Mouse (Mus musculus) c-Kit-positive CD71-positive TER-119-negative erythroid progenitor cells, embryonic 14.5 days (primary cell): ENCODE data around the gene Pir.

Experiments
- DNase-seq: peaks from one replicate; pipeline ENCODE4 v3.0.0-alpha.2; 2013; ENCODE audit warnings: low read depth

Pir gene

GRCm38 (mm10) chrX:164269285-164269761, at the start of gene Pir:
Gene Pir, plus strand, starts transcription at chrX:164269371.
- DNase-seq = peak; percentile 68

GRCm38 (mm10) chrX:164221989-164222388, 47.2 kb upstream of the Pir start:
- DNase-seq = no peak

GRCm38 (mm10) chrX:164233380-164233779, 35.8 kb upstream of the Pir start:
- DNase-seq = no peak

DNA sequence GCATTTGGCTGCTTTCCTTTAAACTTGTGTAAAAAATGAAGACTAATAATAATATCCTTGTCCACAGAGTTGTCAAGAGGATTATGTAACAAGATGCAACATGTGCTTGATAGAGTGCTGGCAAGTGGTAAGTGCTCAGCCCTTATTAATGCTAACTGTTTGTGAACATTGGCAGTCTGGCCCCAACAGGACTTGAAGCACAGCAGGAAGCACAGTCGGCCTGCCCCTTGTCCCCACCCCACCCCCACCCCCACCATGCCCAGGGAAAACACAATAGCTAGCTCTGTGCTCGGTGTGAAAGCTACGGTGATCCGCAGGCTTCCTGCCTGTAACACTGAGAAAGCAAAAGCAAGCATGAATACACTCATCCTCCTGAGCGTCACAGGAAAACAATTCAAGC, 23.5 kb upstream of the Pir start:
- no peak for DNase-seq

GRCm38 (mm10) chrX:164246722-164247121, 22.4 kb upstream of the Pir start:
- DNase-seq = no peak

DNA sequence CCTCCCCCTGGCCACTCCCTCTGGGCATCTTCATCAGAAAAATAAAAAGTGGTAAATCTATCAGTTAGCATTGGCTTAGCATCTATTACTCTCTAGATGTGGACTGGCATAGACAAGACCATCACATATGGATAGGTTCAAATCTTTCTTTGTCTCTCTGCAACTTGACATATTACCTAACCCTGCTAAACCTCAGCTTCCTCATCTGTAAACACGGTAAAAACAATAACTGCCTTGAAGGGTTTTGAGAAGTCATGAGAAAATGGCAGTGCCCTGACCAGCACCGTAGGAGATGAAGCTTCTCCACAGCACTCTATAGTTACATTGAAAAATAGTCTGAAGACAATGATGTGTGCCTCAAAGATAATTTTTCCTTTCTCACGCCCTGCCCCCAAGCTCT, 12.6 kb upstream of the Pir start:
- no peak for DNase-seq

DNA sequence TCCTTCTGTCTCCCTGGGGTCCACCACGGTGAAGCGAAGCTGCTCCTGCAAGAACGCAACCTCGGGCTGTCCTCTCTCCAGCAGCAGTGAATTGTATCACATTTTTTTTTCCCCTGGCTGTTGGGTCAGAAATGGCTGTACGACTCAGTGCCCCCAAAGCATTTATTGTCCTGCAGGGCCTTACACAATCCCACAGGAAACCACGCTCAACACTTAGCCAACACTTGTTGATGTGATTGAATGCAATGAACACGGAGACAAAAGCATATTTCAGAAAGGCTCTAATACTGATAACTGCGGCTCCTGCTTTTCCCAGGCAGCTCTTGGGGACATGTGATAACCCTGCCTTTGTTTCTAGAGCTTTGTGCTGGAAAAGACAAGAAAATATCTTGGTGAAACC, 11.1 kb upstream of the Pir start, which contains the start of gene Bmx:
TSS of gene Bmx (minus strand) at position 137 of the 400 bp plus-strand sequence.
- no peak for DNase-seq

DNA sequence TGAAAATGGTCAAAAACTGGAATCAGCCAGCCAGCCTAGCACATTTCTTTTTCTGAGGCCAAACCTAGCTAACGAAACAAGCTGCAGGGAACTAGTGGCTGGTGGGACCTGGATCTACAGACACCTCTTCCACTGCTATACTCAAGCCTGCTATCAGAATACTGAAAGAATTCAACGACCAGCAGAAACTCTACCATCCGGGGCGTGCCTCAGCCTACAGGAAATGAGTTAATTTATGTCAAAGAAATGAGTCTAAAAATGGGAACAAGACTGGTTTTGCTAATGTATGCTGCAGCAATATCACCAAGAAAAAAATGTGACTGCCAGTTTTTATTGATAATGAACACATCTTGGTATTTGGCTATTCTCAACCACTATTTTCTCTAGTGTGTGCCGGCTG, 10.5 kb upstream of the Pir start:
- no peak for DNase-seq

- DNase-seq = no peak
Observed at GRCm38 (mm10) chrX:164262286-164262685, 6.9 kb upstream of the Pir start.

GRCm38 (mm10) chrX:164264861-164265260, 4.3 kb upstream of the Pir start:
- no peak for DNase-seq

- no peak for DNase-seq
Observed at GRCm38 (mm10) chrX:164270603-164271002, 1.4 kb downstream of the Pir start.

GRCm38 (mm10) chrX:164275536-164275935, 6.4 kb downstream of the Pir start:
- DNase-seq = no peak

- no peak for DNase-seq
Observed at GRCm38 (mm10) chrX:164280918-164281647, 11.9 kb downstream of the Pir start.

GRCm38 (mm10) chrX:164283808-164284207, 14.6 kb downstream of the Pir start:
- DNase-seq = no peak

DNA sequence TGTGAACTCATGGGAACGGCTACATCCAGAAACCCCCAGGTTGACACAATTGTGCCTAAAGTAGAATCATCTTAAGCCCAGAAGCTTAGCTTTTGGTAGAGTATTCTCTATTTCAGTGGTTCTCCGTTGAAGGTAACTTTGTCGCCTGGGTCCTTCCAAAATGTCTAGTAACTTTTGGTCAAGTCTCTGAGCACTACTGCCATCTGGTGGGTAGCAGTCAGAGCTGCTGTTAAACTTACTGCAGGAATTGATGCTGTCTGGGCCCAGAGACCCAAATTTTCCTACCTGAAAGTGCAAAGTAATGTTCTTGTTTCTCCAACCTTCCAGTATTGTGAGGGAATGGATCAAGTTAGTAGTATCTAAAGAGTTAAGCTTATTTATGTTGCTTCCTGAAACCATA, 17.9 kb downstream of the Pir start:
- no peak for DNase-seq

DNA sequence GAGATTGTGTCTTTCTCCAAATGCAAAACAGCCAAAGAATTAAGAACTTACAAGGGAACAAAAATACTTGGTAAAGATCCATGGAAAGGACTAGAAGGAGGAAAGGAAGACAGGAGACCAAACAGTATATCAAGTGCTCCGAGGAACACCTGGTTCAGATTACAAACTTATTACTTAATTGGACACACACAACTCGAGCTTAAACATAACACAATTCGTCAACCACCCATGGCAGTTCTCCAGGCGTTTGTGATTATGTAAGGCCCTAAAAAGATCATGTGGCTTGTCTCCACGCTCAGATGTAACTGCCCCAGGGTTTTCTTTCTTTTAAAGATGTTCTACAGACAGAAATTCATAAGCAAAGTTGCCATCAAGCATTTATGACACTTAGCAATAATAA, 22.0 kb downstream of the Pir start:
- DNase-seq = no peak

GRCm38 (mm10) chrX:164306250-164306649, 37.1 kb downstream of the Pir start:
- no peak for DNase-seq

DNA sequence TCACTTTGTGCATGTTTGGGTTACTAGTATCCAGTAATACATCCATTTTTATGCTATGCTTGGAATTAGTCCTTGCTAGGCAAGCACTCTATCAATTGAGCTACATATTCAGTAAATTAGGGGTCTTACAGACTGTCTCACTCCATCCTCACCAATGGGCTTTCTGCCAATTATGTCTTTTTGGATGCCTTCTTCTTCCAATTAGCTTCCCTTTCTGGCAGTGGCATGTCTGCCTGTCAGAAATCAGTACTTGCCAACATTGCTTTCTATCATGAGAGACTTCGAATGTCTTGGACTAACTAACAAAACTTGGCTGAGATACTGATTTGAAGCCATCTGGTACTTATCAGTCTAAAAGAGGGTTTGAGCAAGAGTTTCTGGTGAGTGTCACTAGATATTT, 44.7 kb downstream of the Pir start:
- DNase-seq = no peak

DNA sequence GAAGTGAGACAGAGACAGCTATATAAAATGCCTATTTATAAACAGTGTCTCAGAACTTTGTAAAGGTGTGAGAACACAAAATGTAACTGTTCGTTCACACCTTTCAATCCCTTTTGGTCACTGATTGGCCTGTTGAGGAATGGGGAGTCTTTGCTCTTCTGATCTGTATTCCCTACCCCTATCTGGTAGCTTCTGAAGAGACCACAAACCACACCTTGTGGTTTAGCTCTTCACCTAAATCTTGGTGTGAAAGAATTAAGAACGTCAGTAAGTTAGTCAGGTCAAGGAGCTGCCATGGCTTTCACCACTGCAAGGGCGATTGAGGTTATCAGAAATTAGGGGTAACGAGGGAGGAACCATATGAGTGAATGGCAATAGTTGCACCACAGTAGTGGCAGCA, 49.4 kb downstream of the Pir start:
- no peak for DNase-seq

DNA sequence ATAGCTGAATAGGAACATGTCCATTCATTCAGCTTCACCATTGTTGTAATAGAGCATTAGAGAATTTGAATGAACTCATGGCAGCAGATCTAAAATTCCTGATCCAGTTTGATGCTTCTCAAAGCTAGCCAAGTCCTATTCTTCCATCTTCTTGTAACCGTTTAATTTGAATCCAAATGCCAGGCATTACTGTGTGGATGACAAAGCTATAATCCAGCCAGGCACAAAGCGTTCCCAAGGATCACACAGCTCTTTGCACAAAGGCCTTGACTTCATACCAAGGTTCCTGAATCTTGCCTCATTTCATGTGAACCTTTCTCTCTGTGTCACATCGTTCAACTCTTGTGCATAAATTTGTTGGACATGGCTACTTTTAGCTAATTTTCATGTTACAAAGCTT, 50.9 kb downstream of the Pir start:
- no peak for DNase-seq

DNA sequence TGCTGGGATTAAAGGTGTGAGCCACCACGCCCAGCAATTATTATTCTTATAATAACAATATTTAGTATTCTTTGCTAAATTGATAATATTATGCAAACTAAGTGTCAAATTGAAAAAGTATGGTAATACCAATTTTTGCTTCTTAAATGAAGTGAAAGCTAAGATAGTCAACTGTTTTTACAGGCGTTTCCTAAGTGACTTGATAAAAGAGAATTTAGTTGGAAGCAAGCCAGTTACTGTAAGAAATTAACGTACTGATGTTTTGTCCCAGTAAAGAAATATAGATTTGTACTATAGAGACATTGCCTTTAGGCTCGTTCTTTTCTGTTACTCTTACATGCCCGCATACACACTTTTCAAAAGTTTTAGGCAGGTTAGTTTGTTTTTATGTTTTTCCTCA, 53.3 kb downstream of the Pir start:
- no peak for DNase-seq

DNA sequence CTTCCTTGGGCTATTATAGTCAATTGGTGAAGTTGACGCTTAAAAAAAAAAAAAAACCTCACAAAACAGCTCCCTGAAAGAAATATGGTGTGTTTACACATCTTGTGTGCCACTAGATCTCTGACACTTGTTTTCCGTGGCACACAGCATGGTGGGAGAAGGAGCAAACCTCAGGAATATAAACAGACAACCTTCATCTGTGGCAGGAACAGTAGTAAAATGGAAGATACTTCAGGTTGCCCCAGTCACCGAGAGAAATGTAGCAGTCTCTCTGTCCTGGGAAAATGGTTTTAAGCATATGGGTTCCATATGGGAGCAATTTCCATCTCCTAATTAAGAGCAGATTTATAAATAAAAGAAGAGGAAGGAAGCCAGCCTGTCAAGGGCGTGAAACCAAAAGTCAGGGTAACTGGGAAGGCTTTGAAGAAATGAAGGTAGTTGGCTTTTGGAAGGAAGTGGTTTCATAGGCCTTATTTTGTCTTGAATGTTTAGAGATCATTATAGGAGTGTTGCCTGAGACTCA, 54.3 kb downstream of the Pir start:
- DNase-seq = no peak

GRCm38 (mm10) chrX:164330351-164330750, 61.2 kb downstream of the Pir start:
- DNase-seq = no peak

DNA sequence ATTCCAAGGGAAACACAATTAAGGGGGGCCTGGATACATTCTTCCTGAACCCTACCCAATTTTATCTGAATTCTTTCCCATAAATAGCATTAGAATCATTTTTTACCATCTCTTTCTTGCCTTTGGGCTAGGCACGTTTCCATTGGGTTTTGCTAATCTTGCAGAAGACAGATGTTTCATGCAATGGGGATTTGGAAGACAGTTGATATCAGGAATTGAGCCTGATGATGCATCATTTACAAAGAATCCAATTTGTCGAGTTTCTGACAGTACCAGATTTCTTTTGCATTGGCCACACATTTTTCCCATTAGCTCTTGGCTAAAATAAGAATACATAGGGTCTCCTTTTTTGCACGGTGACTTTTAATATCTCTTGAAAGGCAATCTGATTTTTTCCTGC, 61.6 kb downstream of the Pir start:
- DNase-seq = no peak
